8 mouse cellular contexts compared by ENCODE assay signal in genomic region chr7:24904070-24904483, GRCm38 (mm10). TPM values are rescaled to one million over a fixed set of nuclear protein-coding genes. Genes with fewer than 3 reads are reported as not detected.
DNase-seq lines count a peak whose midpoint lies in the region; ATAC-seq and TF ChIP-seq lines count a peak whose summit lies in the region.

No protein-coding gene starts in this region.

- peak overlapping the region; percentile 63 to 93 for H3K4me3 ChIP-seq in ES-E14 (ENCODE audit: insufficient read depth in 1 of 2, low read depth in 1 of 2, low read length in 2 of 2, poor library complexity in 1 of 2, severe bottlenecking in 1 of 2)
- peak overlapping the region; percentile 68 for H3K4me3 ChIP-seq in forebrain, embryonic 15.5 days
- peak overlapping the region; percentile 75 for H3K4me3 ChIP-seq in lung, adult 2 months (replicated peaks; ENCODE audit: extremely low read depth, low read depth, low read length)

- H3K4me1 ChIP-seq in ES-E14 (ENCODE audit: control insufficient read depth in 2 of 2, insufficient read depth in 2 of 2, low read length in 2 of 2, poor library complexity in 1 of 2), result peaks cover 1 to 23% of the 10 kb centered on the region in 2 experiments
- H3K4me1 ChIP-seq in forebrain, embryonic 15.5 days, result peaks cover 28% of the 10 kb centered on the region
- H3K4me1 ChIP-seq in lung, adult 2 months (ENCODE audit: control insufficient read depth, insufficient read depth, low read length), result peaks cover 23% of the 10 kb centered on the region

- in situ Hi-C loops in ES-E14 (cut with MboI; ENCODE audit: low sequenced_read_pairs in 2 of 2, unreplicated experiment in 2 of 2), result no loop called here

- DNase-seq in ES-E14 (ENCODE audit: low read depth, low spot score), result peak; percentile 92
- peak; percentile 98 for DNase-seq in cerebellum, adult 11-12 months
- peak; percentile 95 for DNase-seq in heart, postnatal 25 days (ENCODE audit: low spot score)
- DNase-seq in layer of hippocampus, adult 18-20 months (ENCODE audit: low spot score in 2 of 2), result peak; percentile 97 to 98
- DNase-seq in lung, adult 2 months, result peak; percentile 91
- DNase-seq in thymus, adult 18-20 months, result peak; percentile 97 to 98

- peak; percentile 99 for ATAC-seq in forebrain, embryonic 15.5 days (replicated peaks)
- peak; percentile 77 for ATAC-seq in neutrophil, adult 5-6 weeks (ENCODE audit: extremely low read depth, insufficient number of reproducible peaks, low FRiP score, poor library complexity, severe bottlenecking)

- TF ChIP-seq POLR2A in lung, adult 2 months (IDR thresholded peaks at IDR 0.05; ENCODE audit: borderline replicate concordance, extremely low read depth, low read depth, low read length), result peak; percentile 59; the same call in 1 of the 2 replicates

- no peaks in the 10 kb centered on the region for H3K27me3 ChIP-seq in forebrain, embryonic 15.5 days

- 0% methylated on average over 30 of the region's 30 CpGs for WGBS in forebrain, embryonic 15.5 days
- WGBS in lung, adult 2 months, result 0% methylated on average over 30 of the region's 30 CpGs

- H3K9me3 ChIP-seq in ES-E14 (ENCODE audit: control insufficient read depth, insufficient read depth, low read depth, low read length), result no peaks in the 10 kb centered on the region
- H3K9me3 ChIP-seq in forebrain, embryonic 15.5 days, result no peaks in the 10 kb centered on the region

- no peak for TF ChIP-seq CTCF in lung, adult 2 months (IDR thresholded peaks at IDR 0.05; ENCODE audit: insufficient read depth, low read length)

- peaks cover 6% of the 10 kb centered on the region; the same call in 1 of the 2 replicates for H3K36me3 ChIP-seq in ES-E14 (ENCODE audit: control insufficient read depth, insufficient read depth, low read length, poor library complexity, severe bottlenecking)
- H3K36me3 ChIP-seq in forebrain, embryonic 15.5 days, result peaks cover 10% of the 10 kb centered on the region

- H3K9ac ChIP-seq in ES-E14 (ENCODE audit: insufficient read depth, low read depth, low read length, poor library complexity, severe bottlenecking), result peak overlapping the region; percentile 70
- peak overlapping the region; percentile 68 for H3K9ac ChIP-seq in forebrain, embryonic 15.5 days (replicated peaks)

- intact Hi-C loops in heart, postnatal 25 days (cut with DNase I), result loop anchor here (1.0 to 2.0 kb wide), 2 partner anchors 13 to 19 kb away; no protein-coding TSS in a partner anchor

- H3K27ac ChIP-seq in ES-E14 (ENCODE audit: insufficient read depth, low read depth, low read length, poor library complexity, severe bottlenecking), result no peak overlapping the region
- peak overlapping the region; percentile 70 for H3K27ac ChIP-seq in forebrain, embryonic 15.5 days (replicated peaks)

- peak overlapping the region; percentile 74 for H3K4me2 ChIP-seq in forebrain, embryonic 15.5 days (replicated peaks)

TF ChIP-seq in ES-E14, 5 proteins besides CTCF, POLR2A, EP300 and RAD21:
- TF ChIP-seq ZNF384 (IDR thresholded peaks at IDR 0.05; ENCODE audit: low read depth, low read length) (no peak), MAFK (IDR thresholded peaks at IDR 0.05; ENCODE audit: insufficient read depth, low read depth, low read length) (no peak), ZC3H11A (IDR thresholded peaks at IDR 0.05; ENCODE audit: borderline replicate concordance, low read depth, low read length) (no peak), HCFC1 (IDR thresholded peaks at IDR 0.05; ENCODE audit: borderline replicate concordance, insufficient read depth, low read length) (peak; percentile 74; the same call in 1 of the 2 replicates), CHD2 (IDR thresholded peaks at IDR 0.05; ENCODE audit: low read depth, low read length) (no peak)

RNA-seq across cellular contexts. Expression of gene Arhgef1, which starts 1.4 kb away (rescaled TPM):
- total RNA-seq in ES-E14 (2012; rRNA removed), result 32.1 and 40.0 TPM in 2 replicates
- polyA plus RNA-seq in forebrain, embryonic 15.5 days (2015; fragmentation: Nextera tagmentation; extraction: Ambion mirVana), result 74.4 and 82.0 TPM in 2 replicates
- 10 to 100 TPM; 47.8 to 51.8 TPM for total RNA-seq in heart, postnatal 25 days (2021)
- 10 to 100 TPM; 74.7 to 80.8 TPM for total RNA-seq in layer of hippocampus, adult 18-20 months (2021)
- 360 and 365 TPM in 2 replicates for polyA plus RNA-seq in lung, adult 2 months (2012; rRNA removed)
- 473 and 474 TPM in 2 replicates for total RNA-seq in neutrophil, adult 5-6 weeks (2017)

RNA-seq across cellular contexts. Expression of gene Cd79a, which starts 6.9 kb away (rescaled TPM):
- total RNA-seq in ES-E14 (2012; rRNA removed), result 1.3 and 1.5 TPM in 2 replicates
- polyA plus RNA-seq in forebrain, embryonic 15.5 days (2015; fragmentation: Nextera tagmentation; extraction: Ambion mirVana), result 0.20 and 0.34 TPM in 2 replicates
- 1 to 10 TPM in 1 of 2 experiments, under 1 TPM in 1; 0.96 to 2.0 TPM for total RNA-seq in heart, postnatal 25 days (2021)
- total RNA-seq in layer of hippocampus, adult 18-20 months (2021), result under 1 TPM in 1 of 2 experiments, not detected in 1; 0.22 TPM
- 49.6 and 61.7 TPM in 2 replicates for polyA plus RNA-seq in lung, adult 2 months (2012; rRNA removed)
- 464 and 482 TPM in 2 replicates for total RNA-seq in neutrophil, adult 5-6 weeks (2017)

RNA-seq across cellular contexts. Expression of gene Rps19, which starts 19.9 kb away (rescaled TPM):
- total RNA-seq in ES-E14 (2012; rRNA removed), result 2,686 and 2,786 TPM in 2 replicates
- 1,460 and 1,591 TPM in 2 replicates for polyA plus RNA-seq in forebrain, embryonic 15.5 days (2015; fragmentation: Nextera tagmentation; extraction: Ambion mirVana)
- total RNA-seq in heart, postnatal 25 days (2021), result 100 to 1,000 TPM; 493 to 532 TPM
- 100 to 1,000 TPM; 556 to 616 TPM for total RNA-seq in layer of hippocampus, adult 18-20 months (2021)
- 429 and 452 TPM in 2 replicates for polyA plus RNA-seq in lung, adult 2 months (2012; rRNA removed)
- 834 and 844 TPM in 2 replicates for total RNA-seq in neutrophil, adult 5-6 weeks (2017)

RNA-seq across cellular contexts. Expression of gene Dmrtc2, which starts 34.2 kb away (rescaled TPM):
- total RNA-seq in ES-E14 (2012; rRNA removed), result 0.53 and 0.54 TPM in 2 replicates
- polyA plus RNA-seq in forebrain, embryonic 15.5 days (2015; fragmentation: Nextera tagmentation; extraction: Ambion mirVana), result not detected in 2 replicates
- not detected for total RNA-seq in heart, postnatal 25 days (2021)
- not detected for total RNA-seq in layer of hippocampus, adult 18-20 months (2021)
- not detected in 2 replicates for polyA plus RNA-seq in lung, adult 2 months (2012; rRNA removed)
- total RNA-seq in neutrophil, adult 5-6 weeks (2017), result not detected in 2 replicates

RNA-seq across cellular contexts. Expression of gene Lypd4, which starts 34.3 kb away (rescaled TPM):
- total RNA-seq in ES-E14 (2012; rRNA removed), result 0.18 TPM in 1 of 2 replicates, not detected in the other
- not detected in 2 replicates for polyA plus RNA-seq in forebrain, embryonic 15.5 days (2015; fragmentation: Nextera tagmentation; extraction: Ambion mirVana)
- not detected for total RNA-seq in heart, postnatal 25 days (2021)
- not detected for total RNA-seq in layer of hippocampus, adult 18-20 months (2021)
- polyA plus RNA-seq in lung, adult 2 months (2012; rRNA removed), result not detected in 2 replicates
- total RNA-seq in neutrophil, adult 5-6 weeks (2017), result not detected in 2 replicates

Comparison
In these comparisons a context has a peak if more than half of its experiments do, and no peak if none do; other contexts are left out.
1. RNA of gene Cd79a, which starts 6.9 kb away (total RNA-seq): 464 to 482 TPM in neutrophil, adult 5-6 weeks; 0.96 to 2.0 TPM in heart, postnatal 25 days, 1.3 to 1.5 TPM in ES-E14 and 0.22 TPM in layer of hippocampus, adult 18-20 months; every median in the first group is over 100 times any median in the second.
2. Peak in every context shown above with its lines, with median percentiles within 50 percentile points of each other: DNase-seq and H3K4me3 ChIP-seq.